Mouse (Mus musculus) lung, embryonic 14.5 days (tissue): Measurements from ENCODE around the gene Rtn1. TPM values are rescaled to one million over a fixed set of nuclear protein-coding genes. Genes with fewer than 3 reads are reported as not detected.
A peak's percentile ranks its signal among the peaks of the same experiment; 100 is the strongest.

ENCODE experiments used
- ATAC-seq: fragments of 200-750 bp; cut with Nextera tagmentation; 2 replicates; pipeline ENCODE4 v1.8.0; 2017; ENCODE audit warnings: mild to moderate bottlenecking, moderate TSS enrichment, moderate library complexity; ENCODE audit not compliant: insufficient read depth
- DNase-seq: peaks from one replicate; pipeline ENCODE4 v3.0.0-alpha.2; 2015
- H3K27ac ChIP-seq: fragments of 300-500 bp; sonication (generic); 2 replicates; pipeline ENCODE4 v1.5.1; 2014; ENCODE audit warnings: low read depth, mild to moderate bottlenecking, moderate library complexity
- H3K27me3 ChIP-seq: fragments of 300-500 bp; sonication (generic); 2 replicates; pipeline ENCODE4 v1.6.1; 2014; ENCODE audit warnings: low read length, control low read depth; ENCODE audit not compliant: insufficient read depth
- H3K36me3 ChIP-seq: fragments of 300-500 bp; sonication (generic); 2 replicates; pipeline ENCODE4 v1.6.1; 2014; ENCODE audit warnings: control low read depth; ENCODE audit not compliant: insufficient read depth
- H3K4me1 ChIP-seq: fragments of 300-500 bp; sonication (generic); 2 replicates; pipeline ENCODE4 v1.6.1; 2014; ENCODE audit warnings: antibody characterized with exemption, control low read depth; ENCODE audit not compliant: insufficient read depth
- H3K4me2 ChIP-seq: fragments of 300-500 bp; sonication (generic); 2 replicates; pipeline ENCODE4 v1.6.1; 2014; ENCODE audit warnings: mild to moderate bottlenecking
- H3K4me3 ChIP-seq: fragments of 300-500 bp; sonication (generic); 2 replicates; pipeline ENCODE4 v1.5.1; 2014; ENCODE audit warnings: low read depth, low read length
- H3K9ac ChIP-seq: fragments of 300-500 bp; sonication (generic); 2 replicates; pipeline ENCODE4 v1.6.1; 2014
- H3K9me3 ChIP-seq: fragments of 300-500 bp; sonication (generic); 2 replicates; pipeline ENCODE4 v1.6.1; 2016; ENCODE audit warnings: low read depth, low read length, control low read depth
- CTCF ChIP-seq: IDR thresholded peaks from 2 replicates; pipeline ENCODE4 v1.5.1; 2016; ENCODE audit warnings: antibody characterized with exemption, low read depth
- WGBS: fragments of 180-500 bp; shearing (Covaris S2); extraction: QIAGEN DNeasy Blood & Tissue Kit; methylation state at CpG from one replicate; pipeline ENCODE4 v1.1.7; 2014; 5-methylcytosine and 5-hydroxymethylcytosine counted together
- polyA plus RNA-seq: library from polyadenylated mRNA; unstranded; fragments of >200 nt; fragmentation: Nextera tagmentation; extraction: Ambion mirVana; gene quantifications from 2 replicates; pipeline ENCODE4 v1.2.1, GENCODE M21; 2014

Rtn1 gene
- polyA plus RNA-seq, 1 experiment from 2014 or later: 9.4 TPM

GRCm38 (mm10) chr12:72393046-72393805, 15.6 kb downstream of the Rtn1 start:
- Histone ChIP-seq H3K36me3 (no peaks in the 10 kb centered on the region), H3K9ac (no peak overlapping the region), H3K9me3 (no peaks in the 10 kb centered on the region), H3K27me3 (no peaks in the 10 kb centered on the region), H3K4me2 (no peak overlapping the region), H3K4me3 (no peak overlapping the region), H3K27ac (no peak overlapping the region), H3K4me1 (no peaks in the 10 kb centered on the region)
- ATAC-seq: no peak
- no peak for TF ChIP-seq CTCF
- peak; percentile 20 for DNase-seq
- 44% methylated on average over 13 of the region's 13 CpGs for WGBS

- Histone ChIP-seq H3K4me1 (no peaks in the 10 kb centered on the region), H3K36me3 (no peaks in the 10 kb centered on the region), H3K4me3 (no peak overlapping the region), H3K27ac (no peak overlapping the region), H3K9ac (no peak overlapping the region), H3K9me3 (no peaks in the 10 kb centered on the region), H3K4me2 (no peak overlapping the region), H3K27me3 (no peaks in the 10 kb centered on the region)
- ATAC-seq: no peak
- WGBS: 43% methylated on average over 2 of the region's 2 CpGs
- DNase-seq: no peak
- no peak for TF ChIP-seq CTCF
These were observed 18.5 kb downstream of the Rtn1 start for GRCm38 (mm10) chr12:72390346-72390745.

DNA sequence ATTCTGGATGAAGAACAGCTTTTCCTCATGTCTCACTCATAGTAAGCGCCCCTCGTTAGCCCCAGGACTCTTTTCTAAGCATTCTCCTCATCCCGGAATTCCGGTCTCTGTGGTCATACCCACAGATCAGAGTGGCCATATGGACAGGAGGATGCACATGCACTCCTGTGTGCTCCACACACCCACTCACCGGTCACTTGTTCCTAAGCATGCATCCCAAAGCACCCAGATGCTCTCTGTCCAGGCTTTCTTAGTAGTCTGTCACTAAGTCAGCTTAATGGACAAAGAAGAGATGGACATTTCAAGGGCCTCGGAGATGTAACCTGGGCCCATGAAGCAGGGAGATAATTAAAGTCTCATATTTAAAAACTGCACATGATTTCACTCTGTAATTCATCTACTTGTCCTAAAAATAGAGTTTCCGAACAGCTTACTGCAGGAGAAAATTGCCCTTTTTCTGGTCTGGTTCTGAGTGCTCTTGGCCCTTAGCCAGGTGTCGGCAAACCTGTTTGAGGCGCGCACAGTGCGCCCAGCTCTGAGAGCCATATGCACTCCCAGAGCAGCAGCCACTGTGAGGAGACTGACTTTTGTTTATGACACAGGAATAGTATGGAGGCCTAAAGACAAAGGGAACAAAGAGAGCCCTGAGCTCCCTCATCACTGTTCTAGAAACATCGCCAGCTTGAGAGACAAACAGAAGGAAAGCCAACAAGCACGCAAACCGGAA, 19.3 kb downstream of the Rtn1 start:
- H3K4me3 ChIP-seq: no peak overlapping the region
- no peak overlapping the region for H3K27ac ChIP-seq
- no peak overlapping the region for H3K9ac ChIP-seq
- no peaks in the 10 kb centered on the region for H3K36me3 ChIP-seq
- no peaks in the 10 kb centered on the region for H3K4me1 ChIP-seq
- no peak for TF ChIP-seq CTCF
- ATAC-seq (no peak; the same call in 1 of the 2 replicates), DNase-seq (peak; percentile 65)
- H3K27me3 ChIP-seq: no peaks in the 10 kb centered on the region
- 64% methylated on average over 14 of the region's 14 CpGs for WGBS
- H3K9me3 ChIP-seq: no peaks in the 10 kb centered on the region
- H3K4me2 ChIP-seq: no peak overlapping the region

DNA sequence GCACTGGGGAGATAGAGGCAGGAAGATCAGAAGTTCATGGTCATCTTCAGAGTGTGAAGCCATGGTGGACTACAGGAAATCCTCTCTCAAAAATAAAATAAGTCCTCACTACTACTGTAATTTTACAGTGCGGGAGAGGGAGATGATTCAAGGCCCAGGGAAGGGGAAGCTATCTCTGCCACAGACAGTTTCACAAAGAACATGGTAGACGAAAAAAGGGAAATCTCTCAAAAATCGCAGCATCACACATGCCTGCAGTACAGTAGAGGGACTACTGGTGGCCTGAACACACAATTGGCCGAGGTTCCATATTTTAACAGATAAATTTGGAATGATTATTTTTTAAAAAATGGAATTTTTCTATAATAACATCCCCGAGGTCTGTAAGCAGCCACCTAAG, 20.0 kb downstream of the Rtn1 start:
- no peaks in the 10 kb centered on the region for H3K36me3 ChIP-seq
- H3K4me3 ChIP-seq: no peak overlapping the region
- no peak overlapping the region for H3K27ac ChIP-seq
- no peak for TF ChIP-seq CTCF
- H3K27me3 ChIP-seq: no peaks in the 10 kb centered on the region
- ATAC-seq (no peak), DNase-seq (no peak)
- H3K4me1 ChIP-seq: no peaks in the 10 kb centered on the region
- no peaks in the 10 kb centered on the region for H3K9me3 ChIP-seq
- 87% methylated on average over 5 of the region's 5 CpGs for WGBS
- H3K9ac ChIP-seq: no peak overlapping the region
- no peak overlapping the region for H3K4me2 ChIP-seq

DNA sequence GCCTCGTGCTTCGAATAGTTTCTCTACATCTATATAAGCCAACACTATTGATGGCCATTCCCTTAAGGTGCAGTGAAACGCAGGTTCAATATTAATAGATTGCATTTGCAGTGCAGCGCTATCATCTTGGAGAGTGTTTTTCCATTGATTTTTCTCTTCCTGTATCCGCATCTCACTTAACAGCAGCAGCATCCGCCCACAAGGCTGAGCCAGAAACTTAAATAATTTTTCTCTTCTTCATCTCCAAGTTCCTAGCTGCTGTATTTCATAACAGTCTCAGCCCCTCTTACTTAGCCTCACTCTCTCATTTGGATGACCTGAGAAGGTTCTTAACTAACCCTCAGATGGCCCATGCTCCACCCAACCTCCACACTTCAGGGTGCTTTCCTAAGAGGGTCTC, 20.7 kb downstream of the Rtn1 start:
- 89% methylated on average over 6 of the region's 6 CpGs for WGBS
- H3K27ac ChIP-seq: no peak overlapping the region
- H3K9ac ChIP-seq: no peak overlapping the region
- no peak overlapping the region for H3K4me3 ChIP-seq
- H3K4me2 ChIP-seq: no peak overlapping the region
- no peak for TF ChIP-seq CTCF
- ATAC-seq: no peak
- H3K4me1 ChIP-seq: no peaks in the 10 kb centered on the region
- no peak for DNase-seq
- no peaks in the 10 kb centered on the region for H3K36me3 ChIP-seq
- H3K9me3 ChIP-seq: no peaks in the 10 kb centered on the region
- no peaks in the 10 kb centered on the region for H3K27me3 ChIP-seq

DNA sequence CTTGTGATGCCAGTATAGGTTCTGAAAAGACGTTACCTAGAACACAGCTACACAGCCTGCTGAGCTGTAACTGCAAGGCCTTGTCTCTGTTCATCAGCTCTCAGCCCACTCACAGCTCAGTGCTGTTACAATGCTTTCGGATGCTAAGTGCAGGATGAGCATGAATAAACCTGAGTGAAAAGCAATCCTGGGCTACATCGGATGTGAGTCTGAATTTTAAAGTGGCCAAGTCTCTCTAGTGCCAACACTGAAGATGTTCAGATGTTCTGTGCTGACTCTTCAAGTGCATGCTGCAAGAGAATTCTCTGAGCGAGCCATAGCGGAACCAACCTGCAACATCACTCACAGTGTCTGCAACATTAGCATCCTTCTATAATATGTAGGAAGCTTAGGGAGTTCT, 32.5 kb downstream of the Rtn1 start:
- H3K9me3 ChIP-seq: no peaks in the 10 kb centered on the region
- H3K4me2 ChIP-seq: no peak overlapping the region
- H3K27ac ChIP-seq: no peak overlapping the region
- DNase-seq: no peak
- H3K36me3 ChIP-seq: no peaks in the 10 kb centered on the region
- H3K27me3 ChIP-seq: no peaks in the 10 kb centered on the region
- no peak for TF ChIP-seq CTCF
- no peaks in the 10 kb centered on the region for H3K4me1 ChIP-seq
- whole genome bisulfite sequencing: 85% methylated on average over 5 of the region's 5 CpGs
- no peak overlapping the region for H3K4me3 ChIP-seq
- no peak for ATAC-seq
- H3K9ac ChIP-seq: no peak overlapping the region

DNA sequence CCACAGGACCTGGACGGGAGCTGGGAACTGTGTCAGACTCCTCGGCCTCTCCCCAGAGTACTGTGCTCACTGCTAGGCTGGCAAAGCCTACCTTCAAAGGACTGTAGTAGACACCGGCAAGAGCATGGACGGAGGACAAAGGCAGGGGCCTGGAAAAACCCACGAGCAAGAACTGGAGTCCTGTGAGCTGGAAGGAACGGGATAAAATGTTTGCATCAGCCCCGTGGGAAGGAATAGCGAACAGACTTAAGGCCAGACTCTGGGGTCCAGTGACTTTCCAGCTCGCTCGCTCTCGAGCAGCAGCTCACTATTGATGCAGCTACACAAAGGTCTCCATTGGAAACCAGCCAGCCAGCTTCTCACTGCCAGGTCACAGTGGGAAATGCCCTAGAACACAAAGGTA, 34.0 kb downstream of the Rtn1 start:
- no peak for ATAC-seq
- Histone ChIP-seq H3K9ac (no peak overlapping the region), H3K9me3 (no peaks in the 10 kb centered on the region), H3K36me3 (no peaks in the 10 kb centered on the region), H3K4me2 (no peak overlapping the region), H3K4me1 (no peaks in the 10 kb centered on the region), H3K27me3 (no peaks in the 10 kb centered on the region), H3K4me3 (no peak overlapping the region), H3K27ac (no peak overlapping the region)
- 58% methylated on average over 11 of the region's 11 CpGs for WGBS
- peak; percentile 38 for DNase-seq
- TF ChIP-seq CTCF: no peak
